Mouse (Mus musculus): Measurements from ENCODE around the gene Olfr104-ps. TPM values are rescaled to one million over a fixed set of nuclear protein-coding genes. Genes with fewer than 3 reads are reported as not detected.

Gene Olfr104-ps
- not detected for total RNA-seq (2021)
- long read RNA-seq, experiment 1: 0 reads
- long read RNA-seq, experiment 2: 0 reads

GRCm38 (mm10) chr17:37359282-37359681 lies at the start of gene Olfr104-ps:
Gene Olfr104-ps, plus strand, starts transcription at chr17:37359582.
- DNase-seq: no peak
- intact Hi-C loops (cut with DNase I): no loop called here

GRCm38 (mm10) chr17:37310146-37310699 lies 49.2 kb upstream of the Olfr104-ps start:
- no peak for DNase-seq
- intact Hi-C loops (cut with DNase I): no loop called here

- intact Hi-C loops (cut with DNase I): no loop called here
- DNase-seq: no peak
These were observed 42.4 kb upstream of the Olfr104-ps start, which contains the start of gene Olfr102 for GRCm38 (mm10) chr17:37316954-37317353. Gene Olfr102, minus strand, starts transcription at chr17:37317054.

GRCm38 (mm10) chr17:37339598-37339997 lies 19.8 kb upstream of the Olfr104-ps start, which contains the start of gene Olfr103:
Gene Olfr103, minus strand, starts transcription at chr17:37339698.
- intact Hi-C loops (cut with DNase I): no loop called here

GRCm38 (mm10) chr17:37378733-37379132 lies 19.4 kb downstream of the Olfr104-ps start, which contains the start of gene Olfr105-ps:
Gene Olfr105-ps, plus strand, starts transcription at chr17:37379033.
- DNase-seq: no peak
- intact Hi-C loops (cut with DNase I): no loop called here

More at GRCm38 (mm10) chr17:37339598-37339997, 19.8 kb upstream of the Olfr104-ps start, which contains the start of gene Olfr103:
- no peak for DNase-seq

- intact Hi-C loops (cut with DNase I): no loop called here
- DNase-seq: no peak
These were observed 30.7 kb downstream of the Olfr104-ps start, which contains the start of gene Olfr106-ps for GRCm38 (mm10) chr17:37390093-37390492. Gene Olfr106-ps, plus strand, starts transcription at chr17:37390393.

- DNase-seq: no peak
- intact Hi-C loops (cut with DNase I): no loop called here
These were observed 39.5 kb downstream of the Olfr104-ps start, which contains the start of gene Olfr107 for GRCm38 (mm10) chr17:37398926-37399325. Gene Olfr107, plus strand, starts transcription at chr17:37399226.

GRCm38 (mm10) chr17:37413380-37413779 lies 54.0 kb downstream of the Olfr104-ps start:
- DNase-seq: no peak
- intact Hi-C loops (cut with DNase I): no loop called here

Other genes with a start within 250 kb of the Olfr104-ps start
- gene Olfr92, start 239.5 kb upstream of the Olfr104-ps start, total RNA-seq (2021): not detected
- not detected for gene Olfr93, start 198.1 kb upstream of the Olfr104-ps start, total RNA-seq (2021)
- gene Ubd, start 165.7 kb upstream of the Olfr104-ps start, total RNA-seq (2021): under 1 TPM in 1 of 2 experiments, not detected in 1; 0.28 TPM
- not detected for gene Olfr94, start 158.6 kb upstream of the Olfr104-ps start, total RNA-seq (2021)
- gene Olfr95, start 146.5 kb upstream of the Olfr104-ps start, total RNA-seq (2021): not detected
- not detected for gene Olfr96, start 139.4 kb upstream of the Olfr104-ps start, total RNA-seq (2021)
- gene Olfr97, start 122.3 kb upstream of the Olfr104-ps start, total RNA-seq (2021): not detected
- not detected for gene Olfr98, start 95.8 kb upstream of the Olfr104-ps start, total RNA-seq (2021)
- under 1 TPM; 0.81 to 0.94 TPM for gene H2-M3, start 89.4 kb upstream of the Olfr104-ps start, total RNA-seq (2021)
- gene Olfr99, start 76.1 kb upstream of the Olfr104-ps start, total RNA-seq (2021): not detected
- not detected for gene Olfr101, start 55.3 kb upstream of the Olfr104-ps start, total RNA-seq (2021)
- gene Olfr102, start 42.5 kb upstream of the Olfr104-ps start, total RNA-seq (2021): not detected
- not detected for gene Olfr103, start 19.9 kb upstream of the Olfr104-ps start, total RNA-seq (2021)
- gene Olfr105-ps, start 19.5 kb downstream of the Olfr104-ps start, total RNA-seq (2021): not detected
- gene Olfr106-ps, start 30.8 kb downstream of the Olfr104-ps start, total RNA-seq (2021): not detected
- gene Olfr107, start 39.6 kb downstream of the Olfr104-ps start, total RNA-seq (2021): not detected
- not detected for gene Olfr108, start 85.9 kb downstream of the Olfr104-ps start, total RNA-seq (2021)
- not detected for gene Olfr109, start 99.3 kb downstream of the Olfr104-ps start, total RNA-seq (2021)
- not detected for gene H2-M2, start 124.0 kb downstream of the Olfr104-ps start, total RNA-seq (2021)
- gene Olfr110, start 132.9 kb downstream of the Olfr104-ps start, total RNA-seq (2021): not detected
- not detected for gene Olfr111, start 148.4 kb downstream of the Olfr104-ps start, total RNA-seq (2021)
- gene Olfr112, start 209.9 kb downstream of the Olfr104-ps start, total RNA-seq (2021): not detected
- gene Olfr113, start 218.1 kb downstream of the Olfr104-ps start, total RNA-seq (2021): not detected
- not detected for gene Olfr114, start 233.2 kb downstream of the Olfr104-ps start, total RNA-seq (2021)

All from gastrocnemius, postnatal 36 days (tissue).